Mouse (Mus musculus) G1E-ER4 (cell line): ENCODE data around the gene Nudt17. TPM values are rescaled to one million over a fixed set of nuclear protein-coding genes. Genes with fewer than 3 reads are reported as not detected.

Experiments
- GATA1 ChIP-seq: IDR thresholded peaks from one replicate; pipeline ENCODE4 v1.8.0; 2012; ENCODE audit warnings: low read length, inconsistent platforms
- polyA plus RNA-seq: library from polyadenylated mRNA; stranded (reverse); fragments of >175 nt; gene quantifications from 2 replicates; pipeline ENCODE4 v1.2.3, GENCODE M21; 2012

The Nudt17 gene
- polyA plus RNA-seq, 1 experiment: 0.18 TPM

DNA sequence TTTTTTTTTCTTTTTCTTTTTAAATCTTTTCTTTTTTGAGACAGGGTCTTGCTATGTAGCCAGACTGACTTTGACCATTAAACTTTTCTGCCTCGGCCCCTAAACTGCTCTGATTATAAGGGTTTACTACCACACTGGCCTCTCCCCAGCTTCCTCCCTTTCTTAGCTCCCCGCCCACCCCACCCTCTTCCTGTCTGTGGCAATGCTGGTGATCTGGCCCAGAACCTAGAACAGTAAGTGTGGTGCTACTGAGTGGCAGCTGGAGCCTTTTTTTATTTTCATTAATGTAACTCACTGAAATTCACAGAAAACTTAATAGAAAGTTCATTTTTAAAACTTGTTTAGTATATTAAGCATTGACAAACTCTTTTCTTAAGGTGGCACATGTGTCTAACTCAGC lies 7.5 kb upstream of the Nudt17 start:
- TF ChIP-seq GATA1: no peak

DNA sequence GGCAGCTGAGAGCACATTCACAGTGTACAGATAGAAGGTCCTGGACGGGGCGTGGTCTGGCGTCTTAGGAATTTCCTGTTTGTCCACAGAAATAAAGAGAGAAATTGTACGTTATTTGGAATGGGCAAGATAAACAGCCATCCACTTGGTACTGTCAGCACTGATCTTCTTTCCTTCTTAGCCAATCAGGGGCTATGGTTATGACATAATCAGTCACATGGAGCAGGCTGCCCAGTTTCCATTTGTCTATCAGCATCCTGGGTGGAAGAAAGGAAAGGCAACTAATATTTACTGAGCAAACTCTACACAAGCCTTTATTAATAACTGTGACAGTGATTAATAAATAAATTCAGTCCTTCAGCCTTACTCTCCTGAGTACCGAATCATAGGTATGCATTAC lies 5.9 kb upstream of the Nudt17 start:
- no peak for TF ChIP-seq GATA1

DNA sequence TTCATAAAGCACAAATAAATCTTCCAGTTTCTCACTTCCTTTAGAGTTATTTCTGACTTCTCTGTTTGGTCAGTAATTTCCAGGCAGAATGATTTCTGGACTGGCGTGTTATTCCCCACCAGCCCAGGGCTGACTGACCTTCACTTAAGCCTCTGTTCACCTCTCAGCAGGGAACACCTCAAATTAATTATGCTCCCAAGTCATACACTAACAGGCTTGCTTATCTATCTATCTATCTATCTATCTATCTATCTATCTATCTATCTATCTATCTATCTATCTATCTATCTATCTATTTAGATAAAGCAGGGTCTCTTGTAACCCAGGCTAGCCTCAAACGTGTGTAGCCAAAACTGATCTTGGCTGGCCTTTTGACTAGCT lies 312 bp upstream of the Nudt17 start:
- no peak for TF ChIP-seq GATA1

- no peak for TF ChIP-seq GATA1
These were observed 1.4 kb downstream of the Nudt17 start for GRCm38 (mm10) chr3:96706984-96707383.

- no peak for TF ChIP-seq GATA1
These were observed 2.1 kb downstream of the Nudt17 start for GRCm38 (mm10) chr3:96706217-96706616.

- TF ChIP-seq GATA1: no peak
These were observed 3.6 kb downstream of the Nudt17 start for GRCm38 (mm10) chr3:96704778-96705177.

DNA sequence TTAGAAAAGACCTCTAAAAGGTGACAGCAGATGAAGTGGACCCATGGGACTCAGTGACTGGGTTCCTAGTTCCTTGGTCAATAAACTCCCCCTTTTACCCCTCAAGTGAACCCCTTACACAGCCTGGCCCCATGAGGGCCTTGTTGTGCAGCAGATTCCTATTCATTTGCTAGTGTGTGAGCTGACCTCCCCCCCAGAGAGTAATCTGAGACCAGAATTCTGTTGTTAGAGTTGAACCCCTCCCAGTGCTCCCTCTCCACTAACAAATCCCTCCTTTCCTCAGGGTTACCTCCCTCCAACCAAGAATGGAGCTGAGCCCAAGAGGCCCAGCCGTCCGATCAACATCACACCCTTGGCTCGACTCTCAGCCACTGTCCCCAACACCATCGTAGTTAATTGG lies 7.4 kb downstream of the Nudt17 start:
- no peak for TF ChIP-seq GATA1

DNA sequence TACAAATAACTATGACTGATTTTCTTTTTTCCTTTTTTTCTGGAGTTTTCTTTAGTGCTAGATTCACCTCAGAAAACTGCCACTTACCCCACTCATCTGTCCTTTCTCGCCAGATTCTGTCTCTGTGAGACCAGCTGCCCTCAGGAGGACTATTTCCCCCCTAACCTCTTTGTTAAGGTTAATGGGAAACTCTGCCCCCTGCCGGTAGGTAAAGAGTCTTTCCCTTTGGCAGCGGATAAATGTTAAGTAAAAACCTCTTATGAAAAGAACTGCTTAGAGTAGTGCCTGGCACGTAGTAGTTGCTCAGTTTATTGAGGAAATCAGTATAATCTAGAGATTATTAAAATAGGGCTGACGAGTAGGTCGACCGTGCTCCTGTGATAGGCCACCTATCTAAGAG lies 8.0 kb downstream of the Nudt17 start:
- no peak for TF ChIP-seq GATA1

GRCm38 (mm10) chr3:96698993-96699690 lies 9.2 kb downstream of the Nudt17 start:
- no peak for TF ChIP-seq GATA1

GRCm38 (mm10) chr3:96696766-96697732 lies 11.3 kb downstream of the Nudt17 start:
- no peak for TF ChIP-seq GATA1

DNA sequence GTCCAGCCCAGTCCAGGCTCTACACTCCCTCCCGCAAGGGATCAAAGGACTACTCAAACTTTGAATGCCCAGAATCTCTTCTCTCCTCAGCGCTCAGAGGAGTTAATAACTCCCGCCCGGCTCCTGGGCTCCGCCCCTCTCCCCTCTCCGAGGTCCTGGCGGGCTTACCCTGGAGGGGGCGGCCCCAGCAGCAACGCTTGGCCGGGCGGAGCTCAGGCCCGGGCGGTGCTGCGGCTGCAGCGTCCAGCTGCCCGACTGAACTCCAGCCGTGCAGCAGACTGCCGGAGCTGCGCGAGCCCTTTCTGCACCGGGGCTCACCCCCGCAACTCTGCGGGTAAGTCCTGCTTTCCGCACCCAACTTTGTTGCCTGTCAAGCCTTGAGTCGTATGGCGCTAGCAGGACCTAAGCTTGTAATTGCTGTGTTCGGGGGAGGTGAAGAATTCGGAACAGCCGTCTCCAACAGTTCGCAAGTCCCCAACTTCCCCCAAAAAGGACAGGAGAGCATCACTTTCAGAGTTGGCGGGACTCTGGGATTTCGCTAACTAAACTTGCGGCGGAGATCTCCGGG lies 12.1 kb downstream of the Nudt17 start, which contains the start of gene Pias3:
Gene Pias3 (plus strand): TSS at position 187 of the 568 bp plus-strand sequence.
- no peak for TF ChIP-seq GATA1

- TF ChIP-seq GATA1: no peak
These were observed 14.8 kb downstream of the Nudt17 start for GRCm38 (mm10) chr3:96693579-96693978.

GRCm38 (mm10) chr3:96692506-96692905 lies 15.9 kb downstream of the Nudt17 start:
- no peak for TF ChIP-seq GATA1

DNA sequence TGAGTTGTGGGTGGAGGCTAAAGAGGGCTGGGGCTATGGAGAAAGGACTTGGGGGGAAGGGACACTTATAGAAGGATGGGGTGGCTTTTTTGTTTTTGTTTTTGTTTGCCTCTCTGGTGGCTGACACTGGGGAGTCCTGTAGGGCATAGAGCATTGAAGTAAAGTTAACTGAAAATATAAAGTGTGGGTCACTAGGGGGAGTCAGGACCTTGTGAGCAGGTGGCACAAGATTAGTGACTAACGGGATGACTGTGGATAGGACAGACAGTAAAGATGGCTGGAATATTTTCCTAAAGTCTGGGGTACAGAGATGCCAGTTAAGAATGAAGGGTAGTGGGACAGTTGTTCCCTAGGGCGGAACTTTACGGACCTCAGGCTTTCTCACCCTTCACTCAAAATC lies 18.1 kb downstream of the Nudt17 start:
- no peak for TF ChIP-seq GATA1

- TF ChIP-seq GATA1: no peak
These were observed 19.5 kb downstream of the Nudt17 start for GRCm38 (mm10) chr3:96688854-96689253.

DNA sequence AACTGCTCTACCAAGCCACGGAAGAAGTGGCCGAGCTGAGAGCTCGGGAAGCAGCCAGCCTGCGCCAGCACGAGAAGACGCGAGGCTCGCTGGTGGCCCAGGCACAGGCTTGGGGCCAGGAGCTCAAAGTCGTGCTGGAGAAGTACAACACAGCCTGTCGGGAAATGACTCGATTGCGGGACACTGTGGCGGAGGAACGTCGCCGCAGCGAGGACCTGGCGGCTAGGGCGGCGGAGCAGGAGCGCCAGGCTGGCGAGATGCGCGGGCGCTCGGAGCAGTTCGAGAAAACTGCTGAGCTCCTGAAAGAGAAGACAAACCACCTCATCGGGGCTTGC lies 23.6 kb downstream of the Nudt17 start:
- TF ChIP-seq GATA1: no peak
